Mouse (Mus musculus) granulocyte monocyte progenitor cell, adult 5-6 weeks (primary cell): ENCODE results near the gene Krtap24-1. TPM values are rescaled to one million over a fixed set of nuclear protein-coding genes. Genes with fewer than 3 reads are reported as not detected.

Source experiments
- ATAC-seq: replicated peaks from 2 replicates; pipeline ENCODE4 v1.8.0; 2016; ENCODE audit warnings: mild to moderate bottlenecking, moderate TSS enrichment, inconsistent platforms; ENCODE audit not compliant: poor library complexity, severe bottlenecking
- total RNA-seq, 2 experiments: library from RNA; stranded (forward) in 1 of 2; stranded (reverse) in 1 of 2; fragments of 200-712, 200-1000 nt in 1 of 2; fragments of >200 nt in 1 of 2; fragmentation: Nextera tagmentation in 1 of 2; gene quantifications; 2 replicates each; pipeline ENCODE4 v1.2.3; 2014 to 2017

Krtap24-1 gene
- total RNA-seq, 2 experiments from 2014 or later: not detected

DNA sequence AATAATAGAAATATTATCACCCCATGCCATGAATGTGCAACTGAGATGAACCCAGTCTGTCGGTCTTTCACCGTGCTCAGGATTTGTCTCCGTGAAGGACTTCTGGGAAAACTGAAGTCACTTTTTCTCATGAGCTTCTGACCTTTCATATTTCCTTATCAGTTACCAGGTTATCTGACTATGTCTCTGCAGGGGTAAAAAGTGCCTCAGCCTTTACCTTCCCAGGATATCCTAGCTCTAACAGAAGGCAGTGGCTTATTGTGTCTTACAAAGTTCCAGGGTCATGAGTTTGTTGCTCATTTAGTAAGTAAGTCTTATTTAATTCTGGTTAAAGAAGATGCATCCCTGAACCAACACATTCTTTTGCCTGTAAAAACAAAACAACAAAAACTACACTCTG, 42.3 kb downstream of the Krtap24-1 start:
- ATAC-seq: no peak

DNA sequence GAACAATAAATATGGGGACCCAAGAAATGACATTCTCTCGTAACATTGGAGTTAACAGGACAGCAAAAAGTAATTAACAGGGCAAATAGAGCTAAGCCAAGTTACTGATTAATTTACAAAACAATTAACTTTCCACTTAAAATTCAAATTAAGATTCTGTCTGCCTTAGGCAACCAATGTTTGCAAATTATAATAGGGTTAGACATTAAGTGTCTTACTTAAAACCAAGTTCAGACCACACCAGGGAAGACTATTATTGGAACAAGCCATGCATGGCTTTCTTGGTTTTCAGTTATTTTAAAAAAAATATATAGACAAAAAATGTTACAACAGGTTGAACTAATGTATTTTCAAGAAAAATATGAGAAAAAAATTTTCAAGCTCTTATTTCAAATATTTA, 43.0 kb downstream of the Krtap24-1 start:
- ATAC-seq: no peak

DNA sequence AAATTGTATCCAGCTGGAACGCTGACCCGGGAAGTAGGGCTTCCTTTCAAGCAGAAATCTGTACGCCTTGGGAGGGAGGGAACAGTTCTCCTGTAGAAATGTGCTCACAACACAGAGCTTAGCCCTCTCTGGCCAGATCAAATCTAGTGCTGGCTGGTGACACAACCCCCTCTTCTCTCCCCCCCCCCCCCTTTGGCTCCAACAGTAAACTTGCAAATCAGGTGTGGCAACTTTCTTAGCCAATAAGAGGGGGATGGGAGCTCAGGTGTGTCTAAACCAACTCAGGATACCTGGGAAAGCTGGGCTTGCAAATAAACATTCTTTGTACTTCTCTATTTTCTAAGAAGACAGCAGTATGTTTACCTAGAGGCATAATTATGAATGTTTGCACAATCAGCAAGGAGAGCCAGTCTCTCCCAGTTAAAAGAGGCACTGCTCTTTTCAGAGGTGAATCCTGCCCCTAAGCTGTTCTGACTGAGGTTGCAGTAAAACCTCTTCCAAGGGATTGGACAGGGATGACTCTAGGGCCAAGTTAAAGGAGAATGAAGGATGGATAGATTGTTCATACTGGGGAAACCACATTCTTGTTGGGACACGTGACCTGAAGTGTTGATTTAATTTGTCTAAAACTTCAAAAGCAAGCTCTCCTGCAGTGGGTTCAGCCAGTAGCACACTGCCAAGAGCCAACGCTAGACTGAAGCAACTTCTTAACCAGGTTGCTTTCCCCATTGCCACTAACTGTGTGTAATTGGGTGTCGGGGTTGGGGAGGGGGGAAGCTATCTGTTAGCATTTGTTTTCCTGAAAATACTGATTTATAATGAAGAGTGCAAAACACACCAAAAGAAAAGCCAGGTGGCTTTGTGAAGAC, 48.8 kb downstream of the Krtap24-1 start, which contains the start of gene Cldn8:
TSS of gene Cldn8 (minus strand) at position 139 of the 869 bp plus-strand sequence.
- ATAC-seq: no peak

DNA sequence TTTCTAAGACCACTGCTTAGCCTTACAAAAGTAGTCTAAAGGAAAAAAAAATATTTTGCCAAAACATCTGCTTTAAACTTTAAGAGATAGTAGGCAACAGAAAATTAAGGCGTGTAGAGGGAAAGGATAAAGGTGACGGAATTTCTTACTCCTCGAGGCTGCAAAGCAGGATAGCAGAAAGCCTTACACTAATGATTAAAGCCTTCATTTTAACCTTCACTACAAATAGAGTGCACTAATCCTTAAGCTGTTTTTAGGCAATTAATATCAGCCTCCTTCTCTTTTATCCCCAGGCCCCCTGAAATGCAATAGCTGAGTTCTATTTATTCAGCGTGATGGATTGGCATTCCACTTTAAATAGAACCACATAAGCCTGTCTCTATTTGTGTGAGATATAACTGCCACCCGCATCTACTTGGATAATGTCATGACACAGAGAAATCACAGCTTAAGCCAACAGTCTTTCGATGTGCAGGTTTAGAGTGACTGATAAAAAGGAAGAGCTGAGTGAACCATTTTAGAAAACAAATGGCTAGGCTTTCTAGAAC, 50.4 kb downstream of the Krtap24-1 start:
- no peak for ATAC-seq

Other genes starting within 250 kb of the Krtap24-1 start
- gene Cldn17, start 105.3 kb downstream of the Krtap24-1 start, total RNA-seq (2014; fragmentation: Nextera tagmentation): not detected in 2 replicates
- gene Cldn17, start 105.3 kb downstream of the Krtap24-1 start, total RNA-seq (2017): not detected in 2 replicates
- gene Cldn8, start 49.1 kb downstream of the Krtap24-1 start, total RNA-seq (2014; fragmentation: Nextera tagmentation): not detected in 2 replicates
- not detected in 2 replicates for gene Cldn8, start 49.1 kb downstream of the Krtap24-1 start, total RNA-seq (2017)
- not detected in 2 replicates for gene 2310079G19Rik, start 15.4 kb upstream of the Krtap24-1 start, total RNA-seq (2014; fragmentation: Nextera tagmentation)
- not detected in 2 replicates for gene 2310079G19Rik, start 15.4 kb upstream of the Krtap24-1 start, total RNA-seq (2017)
- gene Krtap26-1, start 35.5 kb upstream of the Krtap24-1 start, total RNA-seq (2014; fragmentation: Nextera tagmentation): not detected in 2 replicates
- not detected in 2 replicates for gene Krtap26-1, start 35.5 kb upstream of the Krtap24-1 start, total RNA-seq (2017)
- gene Krtap27-1, start 59.4 kb upstream of the Krtap24-1 start, total RNA-seq (2014; fragmentation: Nextera tagmentation): not detected in 2 replicates
- gene Krtap27-1, start 59.4 kb upstream of the Krtap24-1 start, total RNA-seq (2017): not detected in 2 replicates
- gene 2310061N02Rik, start 95.7 kb upstream of the Krtap24-1 start, total RNA-seq (2014; fragmentation: Nextera tagmentation): not detected in 2 replicates
- gene 2310061N02Rik, start 95.7 kb upstream of the Krtap24-1 start, total RNA-seq (2017): not detected in 2 replicates
- not detected in 2 replicates for gene Krtap13-1, start 116.6 kb upstream of the Krtap24-1 start, total RNA-seq (2014; fragmentation: Nextera tagmentation)
- gene Krtap13-1, start 116.6 kb upstream of the Krtap24-1 start, total RNA-seq (2017): not detected in 2 replicates
- not detected in 2 replicates for gene Krtap13, start 139.4 kb upstream of the Krtap24-1 start, total RNA-seq (2014; fragmentation: Nextera tagmentation)
- gene Krtap13, start 139.4 kb upstream of the Krtap24-1 start, total RNA-seq (2017): not detected in 2 replicates
- not detected in 2 replicates for gene 2310034C09Rik, start 146.6 kb upstream of the Krtap24-1 start, total RNA-seq (2014; fragmentation: Nextera tagmentation)
- gene 2310034C09Rik, start 146.6 kb upstream of the Krtap24-1 start, total RNA-seq (2017): not detected in 2 replicates
- not detected in 2 replicates for gene 2310057N15Rik, start 161.9 kb upstream of the Krtap24-1 start, total RNA-seq (2014; fragmentation: Nextera tagmentation)
- gene 2310057N15Rik, start 161.9 kb upstream of the Krtap24-1 start, total RNA-seq (2017): not detected in 2 replicates
- not detected in 2 replicates for gene Gm5965, start 165.6 kb upstream of the Krtap24-1 start, total RNA-seq (2014; fragmentation: Nextera tagmentation)
- not detected in 2 replicates for gene Gm5965, start 165.6 kb upstream of the Krtap24-1 start, total RNA-seq (2017)
- not detected in 2 replicates for gene Gm20741, start 199.9 kb upstream of the Krtap24-1 start, total RNA-seq (2014; fragmentation: Nextera tagmentation)
- gene Gm20741, start 199.9 kb upstream of the Krtap24-1 start, total RNA-seq (2017): not detected in 2 replicates
- not detected in 2 replicates for gene Krtap15, start 207.9 kb upstream of the Krtap24-1 start, total RNA-seq (2014; fragmentation: Nextera tagmentation)
- not detected in 2 replicates for gene Krtap15, start 207.9 kb upstream of the Krtap24-1 start, total RNA-seq (2017)
- not detected in 2 replicates for gene Krtap14, start 213.9 kb upstream of the Krtap24-1 start, total RNA-seq (2014; fragmentation: Nextera tagmentation)
- not detected in 2 replicates for gene Krtap14, start 213.9 kb upstream of the Krtap24-1 start, total RNA-seq (2017)